Mouse (Mus musculus) kidney, embryonic 16.5 days (tissue): ENCODE measurements around the gene Pex19. TPM values are rescaled to one million over a fixed set of nuclear protein-coding genes. Genes with fewer than 3 reads are reported as not detected.

Experiments used
- ATAC-seq: fragments of 200-750 bp; cut with Nextera tagmentation; 2 replicates; pipeline ENCODE4 v1.8.0; 2017; ENCODE audit warnings: moderate TSS enrichment; ENCODE audit not compliant: low FRiP score, low TSS enrichment
- H3K27ac ChIP-seq: fragments of 300-500 bp; sonication (generic); 2 replicates; pipeline ENCODE4 v1.5.1; 2014; ENCODE audit warnings: low read length
- H3K27me3 ChIP-seq: fragments of 300-500 bp; sonication (generic); 2 replicates; pipeline ENCODE4 v1.6.1; 2014; ENCODE audit warnings: low read length, control low read depth, mixed read lengths; ENCODE audit not compliant: insufficient read depth
- H3K36me3 ChIP-seq: fragments of 300-500 bp; sonication (generic); 2 replicates; pipeline ENCODE4 v1.6.1; 2014; ENCODE audit warnings: low read length, control low read depth, mixed read lengths; ENCODE audit not compliant: insufficient read depth
- H3K4me1 ChIP-seq: fragments of 300-500 bp; sonication (generic); 2 replicates; pipeline ENCODE4 v1.6.1; 2014; ENCODE audit warnings: low read length, control low read depth, mixed read lengths; ENCODE audit not compliant: insufficient read depth
- H3K4me2 ChIP-seq: fragments of 300-500 bp; sonication (generic); replicated peaks from 2 replicates; pipeline ENCODE4 v1.6.1; 2014; ENCODE audit warnings: low read depth, low read length
- H3K4me3 ChIP-seq: fragments of 300-500 bp; sonication (generic); 2 replicates; pipeline ENCODE4 v1.5.1; 2014; ENCODE audit warnings: mild to moderate bottlenecking, low read length
- H3K9ac ChIP-seq: fragments of 300-500 bp; sonication (generic); replicated peaks from 2 replicates; pipeline ENCODE4 v1.6.1; 2014; ENCODE audit warnings: low read length
- H3K9me3 ChIP-seq: fragments of 300-500 bp; sonication (generic); 2 replicates; pipeline ENCODE4 v1.6.1; 2016; ENCODE audit warnings: low read length, control low read depth
- WGBS: fragments of 180-500 bp; shearing (Covaris S2); extraction: QIAGEN DNeasy Blood & Tissue Kit; methylation state at CpG from one replicate; pipeline ENCODE4 v1.1.7; 2014; 5-methylcytosine and 5-hydroxymethylcytosine counted together
- polyA plus RNA-seq: library from polyadenylated mRNA; unstranded; fragments of >200 nt; fragmentation: Nextera tagmentation; extraction: Ambion mirVana; gene quantifications from 2 replicates; pipeline ENCODE4 v1.2.1, GENCODE M21; 2015

Gene Pex19
- polyA plus RNA-seq, 1 experiment from 2014 or later, result 170 TPM

- Histone ChIP-seq H3K9ac (peak overlapping the region; percentile 98), H3K27me3 (no peaks in the 10 kb centered on the region), H3K4me1 (peaks cover 11% of the 10 kb centered on the region), H3K36me3 (peaks cover 30% of the 10 kb centered on the region), H3K4me3 (peak overlapping the region; percentile 71), H3K4me2 (peak overlapping the region; percentile 71), H3K9me3 (no peaks in the 10 kb centered on the region), H3K27ac (peak overlapping the region; percentile 96)
- whole genome bisulfite sequencing, result 11% methylated on average over 19 of the region's 19 CpGs
- ATAC-seq, result no peak
Observed at GRCm38 (mm10) chr1:172148955-172149815, 22.6 kb downstream of the Pex19 start.

- Histone ChIP-seq H3K4me2 (no peak overlapping the region), H3K4me1 (peaks cover 9% of the 10 kb centered on the region), H3K27ac (no peak overlapping the region), H3K9ac (no peak overlapping the region), H3K4me3 (no peak overlapping the region), H3K27me3 (no peaks in the 10 kb centered on the region), H3K36me3 (peaks cover 52% of the 10 kb centered on the region), H3K9me3 (no peaks in the 10 kb centered on the region)
- no peak for ATAC-seq
- 90% methylated on average over 3 of the region's 3 CpGs for WGBS
Observed at GRCm38 (mm10) chr1:172154536-172154935, 28.0 kb downstream of the Pex19 start.

GRCm38 (mm10) chr1:172155518-172155917, 29.0 kb downstream of the Pex19 start:
- H3K9me3 ChIP-seq, result no peaks in the 10 kb centered on the region
- peaks cover 8% of the 10 kb centered on the region for H3K4me1 ChIP-seq
- no peak overlapping the region for H3K27ac ChIP-seq
- no peak overlapping the region for H3K4me3 ChIP-seq
- H3K9ac ChIP-seq, result no peak overlapping the region
- H3K36me3 ChIP-seq, result peaks cover 48% of the 10 kb centered on the region
- H3K4me2 ChIP-seq, result no peak overlapping the region
- ATAC-seq, result no peak
- no peaks in the 10 kb centered on the region for H3K27me3 ChIP-seq
- 90% methylated on average over 3 of the region's 3 CpGs for WGBS

- no peak overlapping the region for H3K4me3 ChIP-seq
- no peak overlapping the region for H3K27ac ChIP-seq
- no peaks in the 10 kb centered on the region for H3K9me3 ChIP-seq
- H3K9ac ChIP-seq, result no peak overlapping the region
- WGBS, result 47% methylated on average over 4 of the region's 4 CpGs
- no peaks in the 10 kb centered on the region for H3K27me3 ChIP-seq
- no peak for ATAC-seq
- H3K4me2 ChIP-seq, result no peak overlapping the region
- H3K4me1 ChIP-seq, result peaks cover 17% of the 10 kb centered on the region
- peaks cover 15% of the 10 kb centered on the region; the same call in 1 of the 2 replicates for H3K36me3 ChIP-seq
Observed at GRCm38 (mm10) chr1:172159970-172160369, 33.4 kb downstream of the Pex19 start.

GRCm38 (mm10) chr1:172160508-172160907, 34.0 kb downstream of the Pex19 start:
- no peak overlapping the region for H3K4me2 ChIP-seq
- ATAC-seq, result no peak
- H3K4me3 ChIP-seq, result no peak overlapping the region
- H3K4me1 ChIP-seq, result peaks cover 17% of the 10 kb centered on the region
- no peaks in the 10 kb centered on the region for H3K9me3 ChIP-seq
- no peak overlapping the region for H3K9ac ChIP-seq
- no peaks in the 10 kb centered on the region for H3K27me3 ChIP-seq
- peaks cover 14% of the 10 kb centered on the region; the same call in 1 of the 2 replicates for H3K36me3 ChIP-seq
- no peak overlapping the region for H3K27ac ChIP-seq

- Histone ChIP-seq H3K9me3 (no peaks in the 10 kb centered on the region), H3K27me3 (no peaks in the 10 kb centered on the region), H3K36me3 (peaks cover 13% of the 10 kb centered on the region; the same call in 1 of the 2 replicates), H3K4me3 (no peak overlapping the region), H3K27ac (no peak overlapping the region), H3K4me2 (no peak overlapping the region), H3K4me1 (peaks cover 18% of the 10 kb centered on the region), H3K9ac (no peak overlapping the region)
- no peak for ATAC-seq
- 94% methylated on average over 1 of the region's 1 CpGs for WGBS
Observed at GRCm38 (mm10) chr1:172162009-172162408, 35.5 kb downstream of the Pex19 start.

- no peak overlapping the region for H3K27ac ChIP-seq
- no peak overlapping the region for H3K9ac ChIP-seq
- no peak overlapping the region for H3K4me2 ChIP-seq
- peaks cover 20% of the 10 kb centered on the region; the same call in 1 of the 2 replicates for H3K36me3 ChIP-seq
- peak; percentile 52; the same call in 1 of the 2 replicates for ATAC-seq
- H3K9me3 ChIP-seq, result no peaks in the 10 kb centered on the region
- H3K4me3 ChIP-seq, result no peak overlapping the region
- no peaks in the 10 kb centered on the region for H3K27me3 ChIP-seq
- H3K4me1 ChIP-seq, result peaks cover 27% of the 10 kb centered on the region
- WGBS, result 37% methylated on average over 6 of the region's 6 CpGs
Observed at GRCm38 (mm10) chr1:172162959-172163358, 36.4 kb downstream of the Pex19 start.

GRCm38 (mm10) chr1:172167911-172168310, 41.4 kb downstream of the Pex19 start:
- no peak overlapping the region for H3K9ac ChIP-seq
- no peaks in the 10 kb centered on the region for H3K27me3 ChIP-seq
- WGBS, result 50% methylated on average over 5 of the region's 5 CpGs
- peak; percentile 93 for ATAC-seq
- no peak overlapping the region for H3K4me3 ChIP-seq
- H3K4me1 ChIP-seq, result peaks cover 18% of the 10 kb centered on the region; the same call in 1 of the 2 replicates
- no peak overlapping the region for H3K4me2 ChIP-seq
- H3K27ac ChIP-seq, result peak overlapping the region; percentile 12
- H3K9me3 ChIP-seq, result 0 out of 2 replicates have a peak, but pooled peaks cover 6% of the 10 kb centered on the region
- H3K36me3 ChIP-seq, result peaks cover 57% of the 10 kb centered on the region

GRCm38 (mm10) chr1:172169809-172170208, 43.3 kb downstream of the Pex19 start:
- WGBS, result 86% methylated on average over 5 of the region's 5 CpGs
- no peak for ATAC-seq
- Histone ChIP-seq H3K27me3 (no peaks in the 10 kb centered on the region), H3K36me3 (peaks cover 74% of the 10 kb centered on the region), H3K9me3 (0 out of 2 replicates have a peak, but pooled peaks cover 6% of the 10 kb centered on the region), H3K9ac (no peak overlapping the region), H3K4me3 (no peak overlapping the region), H3K27ac (no peak overlapping the region), H3K4me1 (peaks cover 17% of the 10 kb centered on the region; the same call in 1 of the 2 replicates), H3K4me2 (no peak overlapping the region)

- Histone ChIP-seq H3K9ac (no peak overlapping the region), H3K27me3 (no peaks in the 10 kb centered on the region), H3K27ac (no peak overlapping the region), H3K4me3 (no peak overlapping the region), H3K9me3 (0 out of 2 replicates have a peak, but pooled peaks cover 6% of the 10 kb centered on the region), H3K4me2 (no peak overlapping the region), H3K4me1 (peaks cover 12% of the 10 kb centered on the region; the same call in 1 of the 2 replicates), H3K36me3 (peaks cover 72% of the 10 kb centered on the region)
- 0 out of 2 replicates have a peak, but pooled peaks have one; percentile 33 for ATAC-seq
- WGBS, result 70% methylated on average over 21 of the region's 21 CpGs
Observed at GRCm38 (mm10) chr1:172172381-172172780, 45.8 kb downstream of the Pex19 start.
